Mouse (Mus musculus) CH12.LX (cell line): ENCODE measurements around the gene Schip1.

Experiments used
- CTCF ChIP-seq, 2 experiments: IDR thresholded peaks in 1 of 2; conservative IDR thresholded peaks in 1 of 2; 2 replicates each; pipeline ENCODE4 v1.5.1; 2011 to 2012; ENCODE audit warnings: low read depth in 2 of 2, low read length in 2 of 2, improper control_type of control experiment in 1 of 2, inconsistent platforms in 1 of 2, mild to moderate bottlenecking in 1 of 2, moderate library complexity in 1 of 2
- MAX ChIP-seq: IDR thresholded peaks from 2 replicates; pipeline ENCODE4 v1.6.1; 2011; ENCODE audit warnings: low read length, improper control_type of control experiment

- TF ChIP-seq MAX (no peak), CTCF (conservative IDR thresholded peaks at IDR 0.05 in 1 of 2, IDR thresholded peaks at IDR 0.05 in 1 of 2; ENCODE audit: low read depth in 2 of 2, low read length in 2 of 2) (no peak)
Measured at GRCm38 (mm10) chr3:68239887-68240286, 175.3 kb downstream of the Schip1 start.
